Mouse (Mus musculus) layer of hippocampus, postnatal 36 days (tissue): Measurements from ENCODE around the gene Smarcad1. TPM values are rescaled to one million over a fixed set of nuclear protein-coding genes. Genes with fewer than 3 reads are reported as not detected.
"Not testable (repeated sequence)": the region's sequence is repeated elsewhere in the genome, so short reads cannot be mapped to it uniquely, and the experiment has no call there.

ENCODE experiments used
- DNase-seq, 2 experiments: peaks; one replicate each; pipeline ENCODE4 v3.0.0; 2022
- total RNA-seq, 2 experiments: library from RNA; stranded (reverse); gene quantifications; 2 replicates each; pipeline ENCODE4 v1.2.3; 2021

Smarcad1 gene
- 10 to 100 TPM; 40.4 to 50.0 TPM for total RNA-seq

DNA sequence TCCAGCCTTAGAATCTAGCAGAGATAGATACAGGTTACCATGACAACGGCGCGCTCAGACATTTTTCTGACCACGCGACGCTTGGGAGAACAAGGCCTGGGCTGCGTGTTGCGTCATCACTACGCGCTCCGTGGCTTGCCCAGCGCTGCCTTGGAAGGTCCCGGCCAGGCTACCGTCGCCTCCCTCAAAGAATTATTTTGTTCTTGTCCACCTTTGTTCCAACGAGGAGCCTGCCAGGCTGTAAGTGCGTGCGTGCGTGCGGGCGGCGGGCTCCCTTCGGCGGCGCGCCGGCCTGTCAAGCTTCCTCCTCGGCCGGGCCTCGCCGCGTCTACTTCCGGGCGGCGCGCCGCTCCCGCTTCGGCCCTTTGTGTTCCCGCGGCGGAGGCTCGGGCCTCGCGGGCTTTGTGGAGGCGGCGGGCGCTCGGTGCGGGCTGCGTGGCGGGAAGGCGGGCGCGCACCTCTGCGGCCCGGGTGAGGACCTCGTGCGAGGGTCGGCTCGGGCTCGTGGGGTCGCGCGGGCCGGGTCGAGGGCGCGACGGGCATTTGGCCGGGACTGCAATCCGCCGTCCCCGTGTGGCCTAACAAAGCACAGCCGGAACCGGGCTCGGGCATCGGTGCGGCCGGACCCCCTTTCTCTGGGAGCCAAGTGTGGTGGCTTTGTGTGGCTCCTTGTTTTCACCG is at the start of gene Smarcad1:
Gene Smarcad1, plus strand, starts transcription at position 93 of the 681 bp plus-strand sequence.
- DNase-seq: peak; percentile 90 to 93

DNA sequence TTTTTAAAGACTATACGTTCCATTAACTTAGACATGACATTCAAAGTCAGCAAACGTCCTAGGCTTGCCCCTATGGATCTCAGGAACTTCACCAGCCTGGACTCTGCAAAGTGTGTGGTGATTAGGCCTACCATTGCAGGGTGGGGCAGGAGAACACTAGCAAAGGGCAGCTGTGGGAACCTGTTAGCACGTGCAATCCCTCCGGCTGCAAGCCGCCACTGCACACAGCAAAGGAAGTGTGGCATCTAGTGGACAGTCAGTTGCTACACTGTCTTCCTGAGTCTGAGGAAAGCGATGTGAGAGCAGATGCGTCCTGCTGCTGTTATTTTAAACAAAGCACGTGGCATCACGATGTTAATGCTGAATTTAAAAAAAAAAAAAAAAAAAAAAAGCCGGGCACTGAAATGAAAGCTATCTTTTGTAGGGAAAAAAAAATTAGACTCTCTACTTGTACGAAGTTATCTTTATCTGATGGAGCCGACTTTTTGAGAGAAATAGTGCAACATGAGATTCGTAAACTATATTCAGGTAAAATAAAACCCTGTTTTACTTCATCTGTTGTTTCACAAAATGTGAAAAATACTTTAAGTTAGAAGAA is 45.5 kb upstream of the Smarcad1 start:
- DNase-seq: no peak

DNA sequence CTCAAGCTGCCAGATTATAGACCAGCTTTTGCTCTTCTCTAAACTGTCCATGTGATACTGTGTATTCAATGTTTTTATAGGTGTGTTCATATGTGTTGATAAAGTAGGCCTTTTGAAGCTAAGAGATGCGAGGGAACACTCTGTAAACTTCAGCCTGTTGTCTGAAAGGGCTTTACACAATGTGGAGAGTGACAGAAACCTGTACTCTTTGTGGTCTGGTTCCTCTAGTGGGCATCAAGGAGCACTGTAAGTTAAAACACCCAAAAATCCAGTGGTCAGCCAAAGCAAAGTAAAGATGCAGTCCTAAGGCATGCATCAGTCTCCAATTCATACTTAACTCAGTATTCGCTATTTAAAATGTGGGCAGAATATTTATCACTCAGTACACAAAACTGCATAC is 44.6 kb upstream of the Smarcad1 start:
- DNase-seq: no peak

DNA sequence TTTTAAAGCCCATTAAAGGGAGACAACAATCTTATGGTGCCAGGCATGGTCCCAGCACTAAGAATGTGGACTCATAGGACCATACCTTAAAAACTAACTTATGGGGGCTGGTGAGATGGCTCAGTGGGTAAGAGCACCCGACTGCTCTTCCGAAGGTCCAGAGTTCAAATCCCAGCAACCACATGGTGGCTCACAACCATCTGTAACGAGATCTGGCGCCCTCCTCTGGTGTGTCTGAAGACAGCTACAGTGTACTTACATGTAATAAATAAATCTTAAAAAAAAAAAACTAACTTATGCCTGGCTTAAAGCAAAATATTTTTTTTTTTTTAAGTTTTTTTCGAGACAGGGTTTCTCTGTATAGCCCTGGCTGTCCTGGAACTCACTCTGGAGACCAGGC is 41.6 kb upstream of the Smarcad1 start:
- DNase-seq: not testable (repeated sequence)

DNA sequence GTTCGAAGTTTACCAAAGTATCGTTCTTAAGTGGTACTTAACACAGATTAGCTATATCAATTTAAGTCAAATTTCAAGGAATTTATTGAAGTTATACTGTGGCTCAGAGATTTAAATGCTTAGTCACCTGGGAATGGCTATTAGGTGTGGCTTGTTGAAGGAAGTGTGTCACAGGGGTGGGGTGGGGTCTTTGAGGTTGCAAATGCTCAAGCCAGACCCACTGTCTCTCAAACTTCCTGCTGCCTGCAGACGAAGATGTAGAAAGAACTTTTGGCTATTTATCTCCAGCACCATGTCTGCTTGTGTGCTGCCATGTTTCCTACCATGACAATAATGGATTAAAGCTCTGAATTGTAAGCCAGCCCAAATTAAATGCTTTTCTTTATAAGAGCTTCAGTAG is 40.2 kb upstream of the Smarcad1 start:
- DNase-seq: no peak

DNA sequence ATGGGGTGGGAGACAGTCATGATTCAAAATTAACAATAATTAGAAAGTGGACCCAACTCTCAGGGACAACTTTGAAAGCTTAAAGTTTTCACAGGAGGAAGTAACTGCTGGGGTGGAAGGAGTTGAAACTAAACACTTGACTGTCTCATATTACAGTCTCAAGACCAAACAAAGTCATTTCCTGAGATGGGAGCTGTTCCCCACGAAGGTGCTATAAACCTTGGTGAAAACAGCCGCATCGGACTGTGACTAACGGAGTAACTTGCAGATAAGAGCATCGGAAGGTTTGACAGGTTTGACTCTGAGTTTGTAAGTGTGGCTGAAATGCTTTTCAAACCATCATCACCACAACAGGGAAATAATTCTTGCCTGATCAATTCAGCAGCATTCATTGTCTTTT is 33.5 kb upstream of the Smarcad1 start:
- DNase-seq: no peak

DNA sequence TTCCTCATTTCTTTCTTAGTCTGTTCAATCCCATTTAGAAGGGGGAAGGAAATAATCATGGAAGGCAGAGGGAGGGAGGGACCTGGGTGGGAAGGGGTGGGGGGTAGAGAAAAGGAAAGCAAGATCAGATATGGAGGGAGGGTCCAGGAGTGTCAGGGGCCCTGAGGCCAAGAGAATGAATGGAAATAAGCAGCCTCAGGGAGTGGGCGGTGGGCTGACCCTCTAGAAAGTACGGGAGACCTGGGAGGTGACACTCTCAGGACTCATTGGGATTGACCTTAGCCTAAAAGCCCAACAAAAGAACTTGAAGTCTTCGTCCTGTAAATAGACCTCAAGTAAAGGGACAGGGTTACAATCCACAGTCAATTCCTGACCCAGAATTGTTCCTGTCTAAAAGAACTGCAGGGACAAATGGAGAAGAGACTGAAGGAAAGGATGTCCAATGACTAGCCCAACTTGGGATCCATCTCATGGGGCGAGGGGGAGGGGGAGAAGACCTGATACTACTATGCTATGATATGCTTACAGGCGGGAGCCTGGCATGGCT is 30.9 kb upstream of the Smarcad1 start:
- no peak for DNase-seq

DNA sequence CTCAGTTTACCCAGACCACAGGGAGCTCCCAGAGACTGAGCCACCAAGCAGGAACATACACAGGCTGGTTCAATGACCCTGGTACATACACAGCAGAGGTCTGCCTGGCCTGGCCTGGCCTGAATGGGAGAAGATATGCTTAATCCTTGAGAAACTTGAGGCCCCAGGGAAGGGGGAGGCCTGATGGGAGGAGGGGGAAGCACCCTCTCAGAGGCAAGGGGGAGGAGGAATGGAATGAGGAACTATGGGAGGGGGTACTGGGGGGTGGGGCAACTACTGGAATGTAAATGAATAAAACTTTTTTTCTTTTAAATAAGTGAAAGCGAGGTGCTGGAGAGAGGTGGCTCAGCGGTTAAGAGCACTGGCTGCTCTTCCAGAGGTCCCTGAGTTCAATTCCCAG is 30.2 kb upstream of the Smarcad1 start:
- DNase-seq: no peak

DNA sequence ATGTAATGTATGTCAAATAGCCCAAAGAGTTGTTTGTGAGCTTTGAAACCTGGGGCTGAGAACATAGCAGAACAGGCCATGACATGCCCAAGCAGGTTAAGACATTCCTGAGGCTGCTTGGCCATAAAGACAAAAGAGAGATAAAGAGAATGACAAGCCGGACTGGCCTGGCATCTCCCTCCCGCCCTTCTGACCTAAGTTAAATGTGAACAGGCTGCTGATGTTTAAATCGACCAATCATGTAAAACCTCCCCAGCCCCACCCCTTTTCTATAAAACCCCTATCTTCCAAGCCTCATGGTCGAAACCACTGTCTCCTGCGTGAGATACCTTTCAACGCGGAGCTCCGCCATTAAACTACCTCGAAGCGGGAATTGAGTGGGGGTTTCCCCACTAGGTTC is 24.8 kb upstream of the Smarcad1 start:
- no peak for DNase-seq

DNA sequence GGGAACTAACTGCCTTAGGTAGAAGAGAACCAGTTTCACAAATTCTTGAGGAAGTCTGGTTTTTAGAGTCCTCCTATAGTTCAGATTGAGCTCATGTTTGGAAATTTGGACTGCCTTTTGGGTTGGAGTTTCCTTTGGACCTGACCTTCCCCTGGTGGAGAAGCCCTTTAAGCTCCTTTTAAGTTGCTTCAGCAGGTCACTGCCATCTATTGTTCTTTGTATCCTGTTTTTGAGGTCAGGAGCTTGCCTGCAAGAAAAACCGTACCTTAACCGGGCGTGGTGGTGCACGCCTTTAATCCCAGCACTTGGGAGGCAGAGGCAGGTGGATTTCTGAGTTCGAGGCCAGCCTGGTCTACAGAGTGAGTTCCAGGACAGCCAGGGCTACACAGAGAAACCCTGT is 23.4 kb upstream of the Smarcad1 start:
- DNase-seq: not testable (repeated sequence)

DNA sequence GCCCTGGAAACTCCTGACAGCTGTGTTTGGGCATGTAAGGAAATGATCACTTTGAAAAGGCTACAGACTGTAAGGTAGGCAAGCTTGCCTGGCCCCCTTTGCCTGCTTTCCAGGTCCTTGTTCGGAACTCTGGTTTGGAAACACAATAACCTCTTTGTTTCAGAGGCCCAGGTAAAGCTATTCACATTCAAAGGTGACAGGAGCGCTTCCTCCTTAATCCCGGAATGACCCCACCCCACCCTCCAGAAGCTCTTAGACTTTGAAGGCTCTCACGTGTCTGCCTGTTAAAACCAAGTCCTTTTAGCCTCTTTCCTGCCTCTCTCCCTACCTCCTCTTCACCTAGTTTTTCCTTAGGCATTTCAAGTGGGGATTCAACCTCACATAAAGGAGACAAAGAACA is 20.5 kb upstream of the Smarcad1 start:
- no peak for DNase-seq

DNA sequence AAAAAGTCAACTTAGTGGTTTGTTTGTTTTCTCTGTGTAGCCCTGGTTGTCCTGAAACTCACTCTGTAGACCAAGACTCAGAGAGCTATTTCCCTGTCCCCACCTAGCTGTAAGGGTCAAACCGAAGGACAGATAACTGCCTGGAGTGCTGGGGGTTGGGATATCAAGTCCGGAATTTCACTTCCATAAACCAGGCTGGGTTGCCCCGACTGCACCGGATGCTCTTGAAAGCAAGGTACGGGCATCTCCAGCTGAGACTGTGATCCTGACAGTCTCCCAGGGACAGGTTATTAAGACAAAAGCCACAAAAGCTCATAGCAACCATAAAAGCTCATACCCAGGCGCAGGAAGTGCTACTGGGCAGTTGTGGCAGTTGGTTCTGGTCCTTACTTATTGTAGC is 19.3 kb upstream of the Smarcad1 start:
- DNase-seq: no peak

DNA sequence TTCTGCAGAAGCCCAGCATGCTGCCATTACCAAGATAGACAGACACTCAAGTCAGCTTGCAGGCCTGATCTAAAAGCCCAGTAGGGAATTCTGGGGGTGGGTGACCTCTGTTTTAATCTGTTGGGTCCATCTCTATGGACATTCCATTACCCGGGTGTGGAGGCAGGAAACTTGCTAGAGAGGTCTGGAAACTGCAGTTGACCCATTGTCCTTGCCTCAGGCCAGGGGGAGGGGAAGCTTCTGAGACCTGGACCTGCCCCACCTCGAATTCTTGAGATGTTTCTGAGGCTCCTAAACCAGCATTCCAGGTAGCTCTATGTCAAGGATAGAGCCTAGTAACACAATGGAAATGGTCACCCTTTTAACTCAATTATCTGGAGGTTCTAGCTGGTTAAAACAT is 17.7 kb upstream of the Smarcad1 start:
- DNase-seq: no peak

DNA sequence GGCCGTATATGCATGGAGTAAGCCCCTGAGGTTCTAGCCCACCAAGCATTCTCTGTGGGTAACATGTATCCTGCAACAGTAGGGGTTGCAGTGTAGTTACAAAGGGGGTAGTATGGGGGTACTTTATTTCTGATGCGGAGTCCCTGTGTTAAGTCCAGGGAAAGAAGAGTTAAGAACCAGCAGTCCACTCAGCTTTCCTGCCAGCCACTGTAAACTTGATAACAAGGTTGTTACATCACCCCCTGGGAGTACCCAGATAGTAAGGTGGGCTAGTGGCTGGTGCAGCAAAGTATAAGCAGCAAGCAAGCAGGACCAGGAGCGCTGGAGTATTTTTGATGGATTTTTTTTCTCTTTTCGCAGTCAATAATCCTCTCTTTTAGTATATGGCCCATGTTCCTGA is 17.3 kb upstream of the Smarcad1 start:
- no peak for DNase-seq

DNA sequence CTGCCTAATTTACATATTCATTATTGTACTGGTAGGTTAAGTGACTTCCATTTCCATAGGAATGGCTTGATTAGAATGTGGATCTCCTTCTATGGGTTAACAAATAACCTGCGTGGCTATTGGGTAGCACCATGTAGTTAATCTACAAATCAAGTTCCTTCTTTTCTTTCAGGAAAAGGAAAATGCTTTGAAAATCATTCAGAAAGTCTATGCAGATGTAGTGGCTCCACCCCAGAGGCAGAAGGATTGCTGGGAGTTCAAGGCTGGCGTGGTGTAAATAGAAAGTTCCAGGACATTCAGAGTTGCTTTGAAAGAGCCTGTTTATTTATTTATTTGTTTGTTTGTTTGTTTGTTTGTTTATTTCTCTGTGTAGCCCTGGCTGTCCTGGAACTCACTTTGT is 7.7 kb upstream of the Smarcad1 start:
- DNase-seq: no peak

DNA sequence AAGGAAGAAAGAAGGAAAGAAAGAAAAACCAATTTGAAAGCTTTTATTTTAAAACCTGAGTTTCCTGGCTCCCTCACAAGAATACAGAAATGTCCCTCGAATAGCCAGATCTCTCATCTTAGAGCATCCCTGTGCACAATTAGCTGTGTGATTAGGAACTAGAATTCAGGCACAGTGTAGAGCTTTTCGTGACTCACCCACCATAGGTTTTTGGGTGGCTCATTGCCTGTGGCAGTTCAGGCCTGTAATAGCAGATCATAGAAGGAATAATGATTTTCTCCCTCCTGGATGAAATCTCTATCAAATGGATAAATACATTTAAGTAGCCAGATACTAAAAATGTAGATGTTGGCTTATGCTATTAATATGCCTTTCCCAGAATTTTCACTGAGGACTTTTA is 6.9 kb upstream of the Smarcad1 start:
- no peak for DNase-seq

DNA sequence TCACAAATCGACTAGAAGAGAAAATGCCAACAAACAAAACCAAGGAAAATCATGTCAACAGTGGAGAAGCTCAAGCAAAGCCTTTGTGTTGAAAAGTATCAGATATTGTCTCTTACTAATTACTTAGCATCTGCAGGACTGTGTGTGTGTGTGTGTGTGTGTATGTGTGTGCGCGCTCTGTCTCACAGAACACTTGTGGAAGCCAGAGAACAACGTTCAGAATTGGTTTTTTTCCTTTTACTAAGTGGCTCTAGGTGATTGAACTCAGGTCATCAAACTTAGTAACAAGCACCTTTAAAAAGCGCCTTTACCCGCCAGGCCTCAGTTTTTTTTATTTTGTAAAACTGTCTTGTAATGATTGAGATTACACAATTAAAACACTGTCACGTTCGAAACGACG is 451 bp upstream of the Smarcad1 start:
- no peak for DNase-seq

DNA sequence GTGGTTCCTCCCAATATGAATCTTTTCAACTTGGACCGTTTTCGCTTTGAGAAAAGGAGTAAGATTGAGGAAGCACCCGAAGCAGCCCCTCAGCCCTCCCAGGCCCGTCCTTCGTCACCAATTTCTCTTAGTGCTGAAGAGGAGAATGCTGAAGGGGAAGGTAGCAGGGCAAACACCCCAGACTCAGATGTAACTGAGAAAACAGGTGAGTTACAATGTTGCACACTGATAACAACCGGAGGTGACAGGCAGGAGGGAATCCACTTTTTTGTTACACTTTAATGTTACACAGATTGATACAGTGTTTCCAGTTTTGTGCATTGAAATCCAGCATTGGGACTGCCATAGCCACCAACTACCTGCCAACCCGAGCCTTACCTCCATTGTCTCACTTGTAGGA is 858 bp downstream of the Smarcad1 start:
- DNase-seq: no peak

DNA sequence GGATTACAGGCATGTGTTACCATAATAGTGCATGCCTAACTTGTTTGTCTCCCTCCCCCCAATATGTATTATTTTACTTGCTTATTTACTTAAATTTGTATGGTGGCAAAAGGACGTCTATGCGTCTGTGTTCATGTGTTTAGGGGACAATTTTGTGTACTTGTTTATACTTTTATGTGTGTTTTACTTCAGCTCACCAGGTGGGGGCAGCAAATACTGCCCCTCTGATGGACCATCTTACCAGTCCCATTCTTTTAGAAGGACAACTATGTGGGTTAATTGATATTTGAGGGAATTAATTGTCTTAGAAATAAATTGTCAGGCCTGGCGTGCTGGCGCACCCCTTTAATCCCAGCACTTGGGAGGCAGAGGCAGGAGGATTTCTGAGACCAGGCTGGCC is 6.7 kb downstream of the Smarcad1 start:
- no peak for DNase-seq

DNA sequence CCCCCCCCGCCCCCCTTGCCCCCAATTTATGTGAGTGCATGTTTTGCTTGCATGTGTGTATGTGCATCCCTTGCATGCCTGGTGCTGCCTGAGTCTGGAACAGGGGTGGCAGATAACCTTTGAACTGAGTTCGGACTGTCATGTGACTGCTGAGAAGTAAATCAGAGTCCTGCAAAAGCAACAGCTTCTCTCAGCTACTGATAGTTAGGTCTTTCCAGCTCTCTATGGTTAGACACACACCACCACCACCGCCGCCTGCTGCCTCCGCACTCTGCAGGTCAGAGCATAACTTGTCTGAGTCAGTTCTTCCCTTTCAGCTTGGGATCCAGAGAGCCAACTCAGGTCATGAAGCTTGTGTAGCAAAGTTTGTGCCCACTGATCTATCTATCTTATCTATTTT is 14.2 kb downstream of the Smarcad1 start:
- DNase-seq: no peak

DNA sequence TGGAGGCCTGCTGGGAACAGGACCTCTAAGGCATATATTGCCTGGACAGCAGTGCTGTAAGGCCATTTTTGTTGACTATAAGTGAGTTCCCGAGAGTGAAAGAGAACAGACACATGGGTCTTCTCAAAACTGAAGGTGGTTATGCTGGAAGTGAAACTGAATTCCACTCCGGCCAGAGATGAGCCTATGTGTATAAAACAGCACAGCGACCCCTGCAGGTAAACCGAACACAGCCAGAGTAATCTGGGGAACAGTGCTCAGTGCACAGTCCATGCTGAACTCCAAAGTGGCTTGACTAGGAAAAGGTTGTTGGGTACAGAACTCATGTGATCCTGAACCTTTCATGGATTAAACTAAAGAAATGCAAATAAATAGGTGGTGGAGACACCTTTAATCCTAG is 14.8 kb downstream of the Smarcad1 start:
- DNase-seq: not testable (repeated sequence)

DNA sequence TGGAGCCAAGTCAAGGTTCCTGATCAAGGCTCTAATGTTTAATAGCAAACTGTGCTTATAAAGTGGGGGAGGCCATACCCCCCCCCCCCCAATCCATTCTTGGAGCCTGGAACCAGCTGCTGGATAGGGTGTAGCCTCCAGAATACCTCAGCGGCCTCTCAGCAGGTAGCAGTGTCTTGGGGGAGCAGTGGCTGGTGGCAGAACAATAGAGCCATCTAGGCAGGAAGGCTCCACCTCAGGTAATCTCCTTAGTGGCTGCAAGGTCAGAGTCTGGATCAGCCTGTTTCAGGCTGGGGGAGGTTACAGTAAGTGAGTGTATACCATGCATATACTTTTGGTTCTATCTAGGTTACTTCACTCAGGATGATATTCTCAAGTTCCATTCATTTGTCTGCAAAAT is 18.7 kb downstream of the Smarcad1 start:
- DNase-seq: no peak

DNA sequence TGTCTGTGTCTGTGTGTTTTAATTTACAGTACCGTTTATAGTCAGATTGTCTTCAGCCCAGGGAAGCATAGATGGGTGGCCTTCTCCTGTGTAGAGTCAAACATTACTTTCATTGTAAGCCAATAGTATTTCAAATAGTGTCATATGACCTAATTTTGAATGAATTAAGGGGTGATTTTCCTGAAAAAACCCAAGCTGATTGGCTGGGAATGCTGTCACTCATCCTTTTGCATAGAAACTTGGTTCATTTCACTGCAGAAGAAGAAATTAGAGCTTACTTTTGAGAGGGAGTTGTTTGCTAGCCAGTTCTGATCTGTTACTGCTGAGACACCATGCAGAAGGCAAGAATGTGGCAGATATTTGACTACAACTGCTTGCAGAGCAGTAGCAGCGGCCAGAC is 32.8 kb downstream of the Smarcad1 start:
- DNase-seq: peak; percentile 24

DNA sequence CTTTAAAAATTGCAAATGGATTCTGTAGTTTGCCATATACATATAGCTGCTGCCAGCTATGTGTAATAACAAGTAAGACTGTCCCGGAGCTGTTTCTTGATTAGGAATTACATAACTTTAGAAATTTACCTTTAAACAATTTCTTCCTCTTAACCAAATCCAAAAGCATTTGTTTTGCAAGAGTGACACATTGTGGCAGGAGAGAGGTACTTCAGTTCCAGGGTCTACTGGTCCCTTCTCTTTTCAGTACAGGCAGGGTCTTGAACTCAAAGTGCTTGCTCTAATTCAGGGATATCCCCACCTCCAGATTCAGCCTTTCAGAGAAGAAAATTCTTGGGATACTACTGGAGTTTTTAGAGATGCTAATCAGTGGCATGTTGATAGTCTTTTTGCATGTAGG is 36.8 kb downstream of the Smarcad1 start:
- no peak for DNase-seq
